Comparison of ENCODE assay signal across 9 mouse cellular contexts in genomic region chr9:28084273-28084726, GRCm38 (mm10).
A peak's percentile ranks its signal among the peaks of the same experiment; 100 is the strongest.
DNase-seq lines count a peak whose midpoint lies in the region; ATAC-seq and TF ChIP-seq lines count a peak whose summit lies in the region.
"Had no signal": no experiment of that assay in that cellular context is flagged by ENCODE, and none has a peak within 500 bp of the region (broad histone marks: within the 10 kb centered on the region; RNA-seq: fewer than 3 reads in every experiment).

No protein-coding gene starts in this region.

- no peaks in the 10 kb centered on the region for H3K9me3 ChIP-seq in intestine, embryonic 14.5 days (ENCODE audit: control insufficient read depth, low read length)
- no peaks in the 10 kb centered on the region for H3K9me3 ChIP-seq in intestine, postnatal 0 days (ENCODE audit: control insufficient read depth)
- H3K9me3 ChIP-seq in forebrain, embryonic 16.5 days (ENCODE audit: control insufficient read depth, low read length) = no peaks in the 10 kb centered on the region
- no peaks in the 10 kb centered on the region for H3K9me3 ChIP-seq in midbrain, embryonic 11.5 days (ENCODE audit: control insufficient read depth, low read length)
- H3K9me3 ChIP-seq: embryonic facial prominence, embryonic 12.5 days had no signal

- peak; percentile 52 for DNase-seq in intestine, embryonic 14.5 days (ENCODE audit: low spot score)
- DNase-seq in brain, embryonic 14.5 days (ENCODE audit: low read depth) = peak; percentile 68
- peak; percentile 86 for DNase-seq in midbrain, embryonic 11.5 days (ENCODE audit: low spot score, missing footprints)
- DNase-seq in adrenal gland, adult 18-20 months (ENCODE audit: low spot score in 2 of 2) = no peak
- DNase-seq in thymus, postnatal 25 days = no peak
- DNase-seq in adrenal gland, adult 2 months = no peak

- no peak overlapping the region for H3K4me3 ChIP-seq in intestine, embryonic 14.5 days (ENCODE audit: low read depth, low read length)
- H3K4me3 ChIP-seq in intestine, postnatal 0 days (ENCODE audit: low read depth, low read length) = no peak overlapping the region
- no peak overlapping the region for H3K4me3 ChIP-seq in forebrain, embryonic 16.5 days (replicated peaks; ENCODE audit: low read length)
- H3K4me3 ChIP-seq in midbrain, embryonic 11.5 days (ENCODE audit: low read depth, low read length) = no peak overlapping the region
- H3K4me3 ChIP-seq: embryonic facial prominence, embryonic 12.5 days had no signal

- peaks cover 9% of the 10 kb centered on the region for H3K4me1 ChIP-seq in intestine, embryonic 14.5 days (replicated peaks; ENCODE audit: control insufficient read depth, insufficient read depth, low read length)
- no peaks in the 10 kb centered on the region for H3K4me1 ChIP-seq in intestine, postnatal 0 days (replicated peaks; ENCODE audit: control insufficient read depth, insufficient read depth, low read length)
- H3K4me1 ChIP-seq in forebrain, embryonic 16.5 days (replicated peaks; ENCODE audit: control insufficient read depth, insufficient read depth, low read length) = peaks cover 6% of the 10 kb centered on the region
- H3K4me1 ChIP-seq in midbrain, embryonic 11.5 days (ENCODE audit: control insufficient read depth, insufficient read depth, low read length) = peaks cover 8% of the 10 kb centered on the region

- H3K36me3 ChIP-seq in intestine, embryonic 14.5 days (ENCODE audit: control insufficient read depth, insufficient read depth, low read length) = no peaks in the 10 kb centered on the region
- no peaks in the 10 kb centered on the region for H3K36me3 ChIP-seq in intestine, postnatal 0 days (ENCODE audit: control insufficient read depth, insufficient read depth)
- no peaks in the 10 kb centered on the region for H3K36me3 ChIP-seq in forebrain, embryonic 16.5 days (ENCODE audit: control insufficient read depth, insufficient read depth)
- no peaks in the 10 kb centered on the region for H3K36me3 ChIP-seq in midbrain, embryonic 11.5 days (ENCODE audit: control insufficient read depth, insufficient read depth, low read length)
- H3K36me3 ChIP-seq: embryonic facial prominence, embryonic 12.5 days had no signal

- no peak overlapping the region for H3K27ac ChIP-seq in intestine, embryonic 14.5 days (ENCODE audit: low read depth)
- H3K27ac ChIP-seq in intestine, postnatal 0 days (ENCODE audit: low read depth, low read length) = no peak overlapping the region
- H3K27ac ChIP-seq in forebrain, embryonic 16.5 days (ENCODE audit: low read length) = no peak overlapping the region
- H3K27ac ChIP-seq in midbrain, embryonic 11.5 days (ENCODE audit: low read depth, low read length) = peak overlapping the region; percentile 20; the same call in 1 of the 2 replicates
- H3K27ac ChIP-seq: embryonic facial prominence, embryonic 12.5 days had no signal

- no peak for TF ChIP-seq CTCF in intestine, postnatal 0 days (IDR thresholded peaks at IDR 0.05; ENCODE audit: low read depth)
- no peak for TF ChIP-seq CTCF in brain, embryonic 14.5 days (IDR thresholded peaks at IDR 0.05; ENCODE audit: borderline replicate concordance, extremely low read depth, insufficient read depth, insufficient read length)

- WGBS in intestine, embryonic 14.5 days = 17% methylated on average over 2 of the region's 2 CpGs
- 32% methylated on average over 2 of the region's 2 CpGs for WGBS in intestine, postnatal 0 days
- WGBS in forebrain, embryonic 16.5 days = 3% methylated on average over 2 of the region's 2 CpGs
- 3% methylated on average over 2 of the region's 2 CpGs for WGBS in midbrain, embryonic 11.5 days

- ATAC-seq in intestine, embryonic 14.5 days (replicated peaks; ENCODE audit: low FRiP score, low TSS enrichment, low read depth) = peak; percentile 50; the same call in 1 of the 2 replicates
- ATAC-seq in intestine, postnatal 0 days = no peak
- ATAC-seq in forebrain, embryonic 16.5 days = peak; percentile 85
- peak; percentile 82 for ATAC-seq in midbrain, embryonic 11.5 days (ENCODE audit: low FRiP score)

- TF ChIP-seq POLR2A in brain, embryonic 14.5 days (IDR thresholded peaks at IDR 0.05; ENCODE audit: borderline replicate concordance, extremely low read depth, insufficient read depth, insufficient read length, poor library complexity, severe bottlenecking) = no peak

- H3K27me3 ChIP-seq in intestine, embryonic 14.5 days (replicated peaks; ENCODE audit: control insufficient read depth, insufficient read depth, low read length) = no peaks in the 10 kb centered on the region
- H3K27me3 ChIP-seq in intestine, postnatal 0 days (replicated peaks; ENCODE audit: control insufficient read depth, insufficient read depth, low read length) = no peaks in the 10 kb centered on the region
- no peaks in the 10 kb centered on the region for H3K27me3 ChIP-seq in forebrain, embryonic 16.5 days (replicated peaks; ENCODE audit: control insufficient read depth, insufficient read depth, low read length)
- no peaks in the 10 kb centered on the region for H3K27me3 ChIP-seq in midbrain, embryonic 11.5 days (ENCODE audit: control insufficient read depth, insufficient read depth, low read length)
- H3K27me3 ChIP-seq: embryonic facial prominence, embryonic 12.5 days had no signal

- no peak overlapping the region for H3K9ac ChIP-seq in intestine, embryonic 14.5 days (ENCODE audit: low read length)
- no peak overlapping the region for H3K9ac ChIP-seq in intestine, postnatal 0 days (ENCODE audit: low read depth, low read length)
- H3K9ac ChIP-seq in forebrain, embryonic 16.5 days (replicated peaks; ENCODE audit: low read depth, low read length) = no peak overlapping the region
- H3K9ac ChIP-seq in midbrain, embryonic 11.5 days (ENCODE audit: low read length) = no peak overlapping the region
- H3K9ac ChIP-seq: embryonic facial prominence, embryonic 12.5 days had no signal

- no peak overlapping the region for H3K4me2 ChIP-seq in intestine, embryonic 14.5 days (ENCODE audit: low read length)
- H3K4me2 ChIP-seq in intestine, postnatal 0 days (replicated peaks; ENCODE audit: low read depth) = no peak overlapping the region
- no peak overlapping the region for H3K4me2 ChIP-seq in forebrain, embryonic 16.5 days (ENCODE audit: low read length)
- H3K4me2 ChIP-seq in midbrain, embryonic 11.5 days = no peak overlapping the region
- H3K4me2 ChIP-seq: embryonic facial prominence, embryonic 12.5 days had no signal

Comparison
In these comparisons a context has a peak if more than half of its experiments do, and no peak if none do; other contexts are left out.
1. DNase-seq: peak in intestine, embryonic 14.5 days (single experiment), brain, embryonic 14.5 days (single experiment) and midbrain, embryonic 11.5 days (single experiment); none in adrenal gland, adult 18-20 months (0 of 2), thymus, postnatal 25 days (single experiment) and adrenal gland, adult 2 months (single experiment).